Mouse (Mus musculus) ES-E14 (cell line): ENCODE measurements around the gene St8sia4.

ENCODE experiments used
- HCFC1 ChIP-seq: IDR thresholded peaks from 2 replicates; pipeline ENCODE4 v1.6.1; 2012; ENCODE audit warnings: low read length, inconsistent platforms, borderline replicate concordance; ENCODE audit not compliant: insufficient read depth
- ZC3H11A ChIP-seq: IDR thresholded peaks from 2 replicates; pipeline ENCODE4 v1.6.1; 2012; ENCODE audit warnings: low read depth, mild to moderate bottlenecking, inconsistent platforms, low read length, borderline replicate concordance
- ZNF384 ChIP-seq: IDR thresholded peaks from 2 replicates; pipeline ENCODE4 v1.6.1; 2012; ENCODE audit warnings: low read depth, low read length, inconsistent platforms

- TF ChIP-seq ZNF384 (no peak), HCFC1 (no peak), ZC3H11A (no peak)
Observed at GRCm38 (mm10) chr1:95644292-95644691, 23.1 kb downstream of the St8sia4 start.
